Mouse (Mus musculus): ENCODE measurements around the gene Btbd17. TPM values are rescaled to one million over a fixed set of nuclear protein-coding genes. Genes with fewer than 3 reads are reported as not detected.

Gene Btbd17
- polyA plus RNA-seq, 1 experiment from 2014 or later, result 24.2 TPM

- Histone ChIP-seq H3K27ac (ENCODE audit: low read depth, low read length) (peak overlapping the region; percentile 93), H3K4me1 (ENCODE audit: control insufficient read depth, insufficient read depth, low read depth, low read length) (peaks cover 47% of the 10 kb centered on the region), H3K9me3 (ENCODE audit: control insufficient read depth, low read length) (no peaks in the 10 kb centered on the region), H3K4me2 (ENCODE audit: low read length) (peak overlapping the region; percentile 83), H3K9ac (ENCODE audit: low read depth, low read length) (peak overlapping the region; percentile 33), H3K27me3 (replicated peaks; ENCODE audit: control insufficient read depth, insufficient read depth, low read length) (peaks cover 5% of the 10 kb centered on the region), H3K4me3 (ENCODE audit: low read length) (peak overlapping the region; percentile 32), H3K36me3 (ENCODE audit: control insufficient read depth, insufficient read depth, low read length) (no peaks in the 10 kb centered on the region)
- 0% methylated on average over 7 of the region's 7 CpGs for WGBS
- ATAC-seq, result peak; percentile 79
These were observed 456 bp downstream of the Btbd17 start for GRCm38 (mm10) chr11:114795231-114795746.

- Histone ChIP-seq H3K9ac (ENCODE audit: low read depth, low read length) (peak overlapping the region; percentile 33), H3K4me1 (ENCODE audit: control insufficient read depth, insufficient read depth, low read depth, low read length) (peaks cover 47% of the 10 kb centered on the region), H3K36me3 (ENCODE audit: control insufficient read depth, insufficient read depth, low read length) (no peaks in the 10 kb centered on the region), H3K27ac (ENCODE audit: low read depth, low read length) (peak overlapping the region; percentile 93), H3K9me3 (ENCODE audit: control insufficient read depth, low read length) (no peaks in the 10 kb centered on the region), H3K4me2 (ENCODE audit: low read length) (peak overlapping the region; percentile 83), H3K4me3 (ENCODE audit: low read length) (peak overlapping the region; percentile 32), H3K27me3 (replicated peaks; ENCODE audit: control insufficient read depth, insufficient read depth, low read length) (peaks cover 11% of the 10 kb centered on the region)
- WGBS, result 33% methylated on average over 4 of the region's 4 CpGs
- no peak for ATAC-seq
These were observed 1.1 kb downstream of the Btbd17 start for GRCm38 (mm10) chr11:114794691-114795090.

- H3K27me3 ChIP-seq (replicated peaks; ENCODE audit: control insufficient read depth, insufficient read depth, low read length), result peaks cover 11% of the 10 kb centered on the region
- peak overlapping the region; percentile 44 for H3K9ac ChIP-seq (ENCODE audit: low read depth, low read length)
- peak overlapping the region; percentile 82 for H3K27ac ChIP-seq (ENCODE audit: low read depth, low read length)
- peak overlapping the region; percentile 83 for H3K4me2 ChIP-seq (ENCODE audit: low read length)
- peaks cover 49% of the 10 kb centered on the region for H3K4me1 ChIP-seq (ENCODE audit: control insufficient read depth, insufficient read depth, low read depth, low read length)
- H3K36me3 ChIP-seq (ENCODE audit: control insufficient read depth, insufficient read depth, low read length), result no peaks in the 10 kb centered on the region
- WGBS, result 38% methylated on average over 19 of the region's 19 CpGs
- H3K4me3 ChIP-seq (ENCODE audit: low read length), result peak overlapping the region; percentile 21
- ATAC-seq, result no peak
- H3K9me3 ChIP-seq (ENCODE audit: control insufficient read depth, low read length), result no peaks in the 10 kb centered on the region
These were observed 1.7 kb downstream of the Btbd17 start for GRCm38 (mm10) chr11:114793868-114794545.

- no peak overlapping the region for H3K4me3 ChIP-seq (ENCODE audit: low read length)
- peak overlapping the region; percentile 32; the same call in 1 of the 2 replicates for H3K9ac ChIP-seq (ENCODE audit: low read depth, low read length)
- 47% methylated on average over 5 of the region's 5 CpGs for WGBS
- peak overlapping the region; percentile 82 for H3K27ac ChIP-seq (ENCODE audit: low read depth, low read length)
- ATAC-seq, result no peak
- H3K36me3 ChIP-seq (ENCODE audit: control insufficient read depth, insufficient read depth, low read length), result no peaks in the 10 kb centered on the region
- H3K4me1 ChIP-seq (ENCODE audit: control insufficient read depth, insufficient read depth, low read depth, low read length), result peaks cover 52% of the 10 kb centered on the region
- H3K27me3 ChIP-seq (replicated peaks; ENCODE audit: control insufficient read depth, insufficient read depth, low read length), result peaks cover 11% of the 10 kb centered on the region
- peak overlapping the region; percentile 83 for H3K4me2 ChIP-seq (ENCODE audit: low read length)
- no peaks in the 10 kb centered on the region for H3K9me3 ChIP-seq (ENCODE audit: control insufficient read depth, low read length)
These were observed 2.7 kb downstream of the Btbd17 start for GRCm38 (mm10) chr11:114792931-114793494.

GRCm38 (mm10) chr11:114791891-114792411 lies 3.8 kb downstream of the Btbd17 start:
- Histone ChIP-seq H3K9ac (ENCODE audit: low read depth, low read length) (peak overlapping the region; percentile 76), H3K9me3 (ENCODE audit: control insufficient read depth, low read length) (no peaks in the 10 kb centered on the region), H3K4me1 (ENCODE audit: control insufficient read depth, insufficient read depth, low read depth, low read length) (peaks cover 52% of the 10 kb centered on the region), H3K27ac (ENCODE audit: low read depth, low read length) (peak overlapping the region; percentile 82), H3K27me3 (replicated peaks; ENCODE audit: control insufficient read depth, insufficient read depth, low read length) (peaks cover 16% of the 10 kb centered on the region), H3K4me3 (ENCODE audit: low read length) (peak overlapping the region; percentile 56), H3K4me2 (ENCODE audit: low read length) (peak overlapping the region; percentile 83), H3K36me3 (ENCODE audit: control insufficient read depth, insufficient read depth, low read length) (no peaks in the 10 kb centered on the region)
- WGBS, result under 1% methylated on average over 44 of the region's 59 CpGs
- peak; percentile 10; the same call in 1 of the 2 replicates for ATAC-seq

- Histone ChIP-seq H3K4me2 (ENCODE audit: low read length) (peak overlapping the region; percentile 83), H3K4me1 (ENCODE audit: control insufficient read depth, insufficient read depth, low read depth, low read length) (peaks cover 53% of the 10 kb centered on the region), H3K9me3 (ENCODE audit: control insufficient read depth, low read length) (no peaks in the 10 kb centered on the region), H3K36me3 (ENCODE audit: control insufficient read depth, insufficient read depth, low read length) (no peaks in the 10 kb centered on the region), H3K27ac (ENCODE audit: low read depth, low read length) (peak overlapping the region; percentile 82), H3K4me3 (ENCODE audit: low read length) (peak overlapping the region; percentile 56), H3K9ac (ENCODE audit: low read depth, low read length) (peak overlapping the region; percentile 76), H3K27me3 (replicated peaks; ENCODE audit: control insufficient read depth, insufficient read depth, low read length) (peaks cover 16% of the 10 kb centered on the region)
- no peak for ATAC-seq
- WGBS, result 5% methylated on average over 49 of the region's 50 CpGs
These were observed 4.3 kb downstream of the Btbd17 start for GRCm38 (mm10) chr11:114791351-114791889.

GRCm38 (mm10) chr11:114790841-114791240 lies 4.9 kb downstream of the Btbd17 start:
- Histone ChIP-seq H3K27ac (ENCODE audit: low read depth, low read length) (peak overlapping the region; percentile 82; the same call in 1 of the 2 replicates), H3K36me3 (ENCODE audit: control insufficient read depth, insufficient read depth, low read length) (no peaks in the 10 kb centered on the region), H3K9ac (ENCODE audit: low read depth, low read length) (no peak overlapping the region; the same call in 1 of the 2 replicates), H3K9me3 (ENCODE audit: control insufficient read depth, low read length) (no peaks in the 10 kb centered on the region), H3K4me3 (ENCODE audit: low read length) (peak overlapping the region; percentile 56), H3K4me2 (ENCODE audit: low read length) (peak overlapping the region; percentile 83), H3K27me3 (replicated peaks; ENCODE audit: control insufficient read depth, insufficient read depth, low read length) (peaks cover 16% of the 10 kb centered on the region), H3K4me1 (ENCODE audit: control insufficient read depth, insufficient read depth, low read depth, low read length) (peaks cover 53% of the 10 kb centered on the region)
- 41% methylated on average over 4 of the region's 4 CpGs for WGBS
- no peak for ATAC-seq

GRCm38 (mm10) chr11:114790171-114790570 lies 5.6 kb downstream of the Btbd17 start:
- Histone ChIP-seq H3K36me3 (ENCODE audit: control insufficient read depth, insufficient read depth, low read length) (no peaks in the 10 kb centered on the region), H3K4me3 (ENCODE audit: low read length) (no peak overlapping the region), H3K4me2 (ENCODE audit: low read length) (no peak overlapping the region), H3K27me3 (replicated peaks; ENCODE audit: control insufficient read depth, insufficient read depth, low read length) (peaks cover 23% of the 10 kb centered on the region), H3K4me1 (ENCODE audit: control insufficient read depth, insufficient read depth, low read depth, low read length) (peaks cover 48% of the 10 kb centered on the region), H3K9ac (ENCODE audit: low read depth, low read length) (no peak overlapping the region), H3K27ac (ENCODE audit: low read depth, low read length) (no peak overlapping the region), H3K9me3 (ENCODE audit: control insufficient read depth, low read length) (no peaks in the 10 kb centered on the region)
- no peak for ATAC-seq
- 78% methylated on average over 12 of the region's 12 CpGs for WGBS

- 50% methylated on average over 9 of the region's 9 CpGs for WGBS
- Histone ChIP-seq H3K27me3 (replicated peaks; ENCODE audit: control insufficient read depth, insufficient read depth, low read length) (peaks cover 24% of the 10 kb centered on the region), H3K4me1 (ENCODE audit: control insufficient read depth, insufficient read depth, low read depth, low read length) (peaks cover 43% of the 10 kb centered on the region), H3K27ac (ENCODE audit: low read depth, low read length) (no peak overlapping the region), H3K4me2 (ENCODE audit: low read length) (no peak overlapping the region; the same call in 1 of the 2 replicates), H3K9ac (ENCODE audit: low read depth, low read length) (no peak overlapping the region), H3K4me3 (ENCODE audit: low read length) (no peak overlapping the region), H3K36me3 (ENCODE audit: control insufficient read depth, insufficient read depth, low read length) (no peaks in the 10 kb centered on the region), H3K9me3 (ENCODE audit: control insufficient read depth, low read length) (no peaks in the 10 kb centered on the region)
- no peak for ATAC-seq
These were observed 6.0 kb downstream of the Btbd17 start for GRCm38 (mm10) chr11:114789716-114790115.
